In genomic region chr13:91462893-91463481, GRCm38 (mm10) we compare ENCODE assay signal across 7 mouse cellular contexts. TPM values are rescaled to one million over a fixed set of nuclear protein-coding genes. Genes with fewer than 3 reads are reported as not detected.
DNase-seq lines count a peak whose midpoint lies in the region; ATAC-seq and TF ChIP-seq lines count a peak whose summit lies in the region.

No protein-coding gene starts in this region.

- no peaks in the 10 kb centered on the region for H3K27me3 ChIP-seq in embryonic facial prominence, embryonic 14.5 days (replicated peaks; ENCODE audit: control insufficient read depth, insufficient read depth, low read length)
- H3K27me3 ChIP-seq in kidney, embryonic 15.5 days: no peaks in the 10 kb centered on the region
- H3K27me3 ChIP-seq in lung, embryonic 14.5 days (ENCODE audit: insufficient read depth, low read length): no peaks in the 10 kb centered on the region
- H3K27me3 ChIP-seq in stomach, embryonic 15.5 days (replicated peaks): no peaks in the 10 kb centered on the region

- 16% methylated on average over 9 of the region's 9 CpGs for WGBS in embryonic facial prominence, embryonic 14.5 days
- WGBS in kidney, embryonic 15.5 days: 17% methylated on average over 9 of the region's 9 CpGs
- 16% methylated on average over 9 of the region's 9 CpGs for WGBS in lung, embryonic 14.5 days
- WGBS in stomach, embryonic 15.5 days: 15% methylated on average over 9 of the region's 9 CpGs

- no peak overlapping the region; the same call in 1 of the 2 replicates for H3K27ac ChIP-seq in embryonic facial prominence, embryonic 14.5 days (replicated peaks; ENCODE audit: low read depth, low read length)
- no peak overlapping the region for H3K27ac ChIP-seq in kidney, embryonic 15.5 days
- no peak overlapping the region for H3K27ac ChIP-seq in lung, embryonic 14.5 days (ENCODE audit: low read depth)
- no peak overlapping the region for H3K27ac ChIP-seq in stomach, embryonic 15.5 days

- TF ChIP-seq CTCF in lung, embryonic 14.5 days (IDR thresholded peaks at IDR 0.05; ENCODE audit: low read depth): peak; percentile 35

- DNase-seq in 416B (ENCODE audit: low read depth) (peak; percentile 85), A20 (ENCODE audit: low read depth, low spot score) (peak; percentile 67)
- DNase-seq in embryonic facial prominence, embryonic 14.5 days (ENCODE audit: low spot score): peak; percentile 81
- DNase-seq in lung, embryonic 14.5 days: peak; percentile 66
- DNase-seq in gastrocnemius, postnatal 25 days: no peak

- H3K4me2 ChIP-seq in embryonic facial prominence, embryonic 14.5 days (ENCODE audit: low read depth, low read length): peak overlapping the region; percentile 73
- peak overlapping the region; percentile 83 for H3K4me2 ChIP-seq in kidney, embryonic 15.5 days
- H3K4me2 ChIP-seq in lung, embryonic 14.5 days: peak overlapping the region; percentile 85; the same call in 1 of the 2 replicates
- H3K4me2 ChIP-seq in stomach, embryonic 15.5 days: peak overlapping the region; percentile 82; the same call in 1 of the 2 replicates

- H3K9ac ChIP-seq in embryonic facial prominence, embryonic 14.5 days (ENCODE audit: low read depth, low read length): 0 out of 2 replicates have a peak overlapping the region, but pooled peaks have one; percentile 96
- no peak overlapping the region for H3K9ac ChIP-seq in kidney, embryonic 15.5 days
- no peak overlapping the region for H3K9ac ChIP-seq in lung, embryonic 14.5 days
- H3K9ac ChIP-seq in stomach, embryonic 15.5 days: no peak overlapping the region

- H3K9me3 ChIP-seq in embryonic facial prominence, embryonic 14.5 days (ENCODE audit: control insufficient read depth, low read length): no peaks in the 10 kb centered on the region
- H3K9me3 ChIP-seq in kidney, embryonic 15.5 days (replicated peaks): no peaks in the 10 kb centered on the region
- no peaks in the 10 kb centered on the region for H3K9me3 ChIP-seq in lung, embryonic 14.5 days (ENCODE audit: low read depth, low read length)
- no peaks in the 10 kb centered on the region for H3K9me3 ChIP-seq in stomach, embryonic 15.5 days

- H3K36me3 ChIP-seq in embryonic facial prominence, embryonic 14.5 days (ENCODE audit: control insufficient read depth, insufficient read depth, low read length): no peaks in the 10 kb centered on the region
- no peaks in the 10 kb centered on the region for H3K36me3 ChIP-seq in kidney, embryonic 15.5 days
- H3K36me3 ChIP-seq in lung, embryonic 14.5 days (ENCODE audit: insufficient read depth): no peaks in the 10 kb centered on the region
- H3K36me3 ChIP-seq in stomach, embryonic 15.5 days: no peaks in the 10 kb centered on the region

- H3K4me1 ChIP-seq in embryonic facial prominence, embryonic 14.5 days (ENCODE audit: control insufficient read depth, insufficient read depth, low read length): peaks cover 19% of the 10 kb centered on the region
- H3K4me1 ChIP-seq in kidney, embryonic 15.5 days: peaks cover 20% of the 10 kb centered on the region
- H3K4me1 ChIP-seq in lung, embryonic 14.5 days (ENCODE audit: insufficient read depth): peaks cover 7% of the 10 kb centered on the region
- H3K4me1 ChIP-seq in stomach, embryonic 15.5 days: peaks cover 7% of the 10 kb centered on the region

- no peak for ATAC-seq in embryonic facial prominence, embryonic 14.5 days (ENCODE audit: low read depth)
- ATAC-seq in kidney, embryonic 15.5 days (replicated peaks; ENCODE audit: low FRiP score): no peak
- no peak for ATAC-seq in lung, embryonic 14.5 days (ENCODE audit: insufficient read depth)
- ATAC-seq in stomach, embryonic 15.5 days (ENCODE audit: insufficient read depth, low FRiP score, low read depth): no peak

- H3K4me3 ChIP-seq in embryonic facial prominence, embryonic 14.5 days (ENCODE audit: low read depth, low read length): peak overlapping the region; percentile 93
- H3K4me3 ChIP-seq in kidney, embryonic 15.5 days (replicated peaks): peak overlapping the region; percentile 94; the same call in 1 of the 2 replicates
- peak overlapping the region; percentile 90; the same call in 1 of the 2 replicates for H3K4me3 ChIP-seq in lung, embryonic 14.5 days (ENCODE audit: low read depth, low read length)
- no peak overlapping the region for H3K4me3 ChIP-seq in stomach, embryonic 15.5 days (replicated peaks)

RNA-seq across cellular contexts. Expression of gene Ssbp2, which starts 2.9 kb away (rescaled TPM):
- 148 and 167 TPM in 2 replicates for polyA plus RNA-seq in embryonic facial prominence, embryonic 14.5 days (2014; fragmentation: Nextera tagmentation; extraction: Ambion mirVana)
- 123 and 125 TPM in 2 replicates for polyA plus RNA-seq in kidney, embryonic 15.5 days (2015; fragmentation: Nextera tagmentation; extraction: Ambion mirVana)
- polyA plus RNA-seq in lung, embryonic 14.5 days (2014; fragmentation: Nextera tagmentation; extraction: Ambion mirVana): 95.0 and 95.7 TPM in 2 replicates
- 114 and 121 TPM in 2 replicates for polyA plus RNA-seq in stomach, embryonic 15.5 days (2015; fragmentation: Nextera tagmentation; extraction: Ambion mirVana)
- 10 to 100 TPM; 13.7 to 20.0 TPM for total RNA-seq in gastrocnemius, postnatal 25 days (2021)
